Mouse (Mus musculus) kidney, adult 2 months (tissue): ENCODE measurements around the gene Nfib. TPM values are rescaled to one million over a fixed set of nuclear protein-coding genes. Genes with fewer than 3 reads are reported as not detected.
A peak's percentile ranks its signal among the peaks of the same experiment; 100 is the strongest.

Experiments used
- DNase-seq: peaks from one replicate; pipeline ENCODE4 v3.0.0; 2021
- H3K27ac ChIP-seq: fragments of 200-500 bp; 2 replicates; pipeline ENCODE4 v1.5.1; 2012; ENCODE audit warnings: low read depth, low read length, control low read depth, inconsistent platforms; ENCODE audit not compliant: insufficient read depth
- H3K27me3 ChIP-seq: fragments of 200-500 bp; replicated peaks from 2 replicates; pipeline ENCODE4 v1.6.1; 2012; ENCODE audit warnings: mild to moderate bottlenecking, moderate library complexity, low read length, inconsistent platforms; ENCODE audit not compliant: control insufficient read depth, insufficient read depth
- H3K36me3 ChIP-seq: fragments of 200-500 bp; 2 replicates; pipeline ENCODE4 v1.6.1; 2012; ENCODE audit warnings: mild to moderate bottlenecking, moderate library complexity, low read length, inconsistent platforms; ENCODE audit not compliant: control insufficient read depth, insufficient read depth
- H3K4me1 ChIP-seq: fragments of 200-500 bp; 2 replicates; pipeline ENCODE4 v1.6.1; 2011; ENCODE audit warnings: low read length; ENCODE audit not compliant: control insufficient read depth, insufficient read depth
- H3K4me3 ChIP-seq: fragments of 200-500 bp; 2 replicates; pipeline ENCODE4 v1.5.1; 2011; ENCODE audit warnings: mild to moderate bottlenecking, low read depth, low read length, control low read depth; ENCODE audit not compliant: insufficient read depth
- CTCF ChIP-seq: fragments of 200-500 bp; conservative IDR thresholded peaks from 2 replicates; pipeline ENCODE4 v1.5.1; 2011; ENCODE audit warnings: low read depth, mild to moderate bottlenecking, control low read depth, low read length, moderate library complexity, mixed read lengths; ENCODE audit not compliant: insufficient read depth, insufficient read length
- POLR2A ChIP-seq: fragments of 200-500 bp; IDR thresholded peaks from one replicate; pipeline ENCODE4 v1.6.1; 2011; ENCODE audit warnings: low read depth, low read length, control low read depth
- WGBS: fragments of 180-500 bp; shearing (Covaris S2); methylation state at CpG from one replicate; pipeline ENCODE4 v1.1.7; 2018; 5-methylcytosine and 5-hydroxymethylcytosine counted together
- polyA plus RNA-seq: library from polyadenylated mRNA; depleted of rRNA; stranded (reverse); fragments of >200 nt; gene quantifications from 2 replicates; pipeline ENCODE4 v1.2.3, GENCODE M21; 2012

Gene Nfib
- polyA plus RNA-seq, 1 experiment: 17.6 TPM

GRCm38 (mm10) chr4:82470938-82471320 lies 234.6 kb downstream of the Nfib start:
- Histone ChIP-seq H3K36me3 (no peaks in the 10 kb centered on the region), H3K4me1 (peaks cover 26% of the 10 kb centered on the region), H3K4me3 (no peak overlapping the region), H3K27me3 (no peaks in the 10 kb centered on the region), H3K27ac (no peak overlapping the region)
- DNase-seq: no peak
- 92% methylated on average over 3 of the region's 3 CpGs for WGBS
- TF ChIP-seq POLR2A (no peak), CTCF (no peak)

GRCm38 (mm10) chr4:82470212-82470937 lies 235.2 kb downstream of the Nfib start:
- Histone ChIP-seq H3K36me3 (no peaks in the 10 kb centered on the region), H3K27ac (no peak overlapping the region), H3K4me1 (peaks cover 24% of the 10 kb centered on the region), H3K4me3 (no peak overlapping the region), H3K27me3 (no peaks in the 10 kb centered on the region)
- no peak for TF ChIP-seq POLR2A
- no peak for TF ChIP-seq CTCF
- WGBS: 54% methylated on average over 5 of the region's 5 CpGs
- peak; percentile 64 for DNase-seq

- no peak for DNase-seq
- H3K27me3 ChIP-seq: no peaks in the 10 kb centered on the region
- WGBS: 66% methylated on average over 3 of the region's 3 CpGs
Observed at GRCm38 (mm10) chr4:82468944-82469343, 236.6 kb downstream of the Nfib start.

GRCm38 (mm10) chr4:82466717-82467116 lies 238.8 kb downstream of the Nfib start:
- TF ChIP-seq POLR2A (no peak), CTCF (no peak)
- peak; percentile 85 for DNase-seq
- Histone ChIP-seq H3K36me3 (no peaks in the 10 kb centered on the region), H3K27me3 (no peaks in the 10 kb centered on the region), H3K4me3 (no peak overlapping the region), H3K4me1 (peaks cover 30% of the 10 kb centered on the region), H3K27ac (peak overlapping the region; percentile 72)
- WGBS: 29% methylated on average over 8 of the region's 8 CpGs

More at GRCm38 (mm10) chr4:82468944-82469343, 236.6 kb downstream of the Nfib start:
- Histone ChIP-seq H3K36me3 (no peaks in the 10 kb centered on the region), H3K4me1 (peaks cover 27% of the 10 kb centered on the region), H3K4me3 (no peak overlapping the region), H3K27ac (no peak overlapping the region)
- no peak for TF ChIP-seq CTCF
- no peak for TF ChIP-seq POLR2A

GRCm38 (mm10) chr4:82466144-82466543 lies 239.4 kb downstream of the Nfib start:
- TF ChIP-seq POLR2A: no peak
- TF ChIP-seq CTCF: no peak
- no peak overlapping the region for H3K4me3 ChIP-seq
- H3K4me1 ChIP-seq: peaks cover 30% of the 10 kb centered on the region
- peak overlapping the region; percentile 72 for H3K27ac ChIP-seq
- WGBS: 33% methylated on average over 6 of the region's 6 CpGs
- DNase-seq: peak; percentile 69
- H3K36me3 ChIP-seq: no peaks in the 10 kb centered on the region
- H3K27me3 ChIP-seq: no peaks in the 10 kb centered on the region

- no peak overlapping the region for H3K4me3 ChIP-seq
- no peak overlapping the region for H3K27ac ChIP-seq
- 60% methylated on average over 8 of the region's 8 CpGs for WGBS
- H3K36me3 ChIP-seq: no peaks in the 10 kb centered on the region
- TF ChIP-seq POLR2A: no peak
- TF ChIP-seq CTCF: no peak
- peak; percentile 83 for DNase-seq
- peaks cover 25% of the 10 kb centered on the region for H3K4me1 ChIP-seq
- H3K27me3 ChIP-seq: no peaks in the 10 kb centered on the region
Observed at GRCm38 (mm10) chr4:82464051-82464632, 241.4 kb downstream of the Nfib start.

GRCm38 (mm10) chr4:82463189-82463715 lies 242.3 kb downstream of the Nfib start:
- H3K27ac ChIP-seq: peak overlapping the region; percentile 81; the same call in 1 of the 2 replicates
- no peak for TF ChIP-seq POLR2A
- no peak for TF ChIP-seq CTCF
- H3K4me3 ChIP-seq: no peak overlapping the region
- WGBS: 40% methylated on average over 7 of the region's 7 CpGs
- H3K27me3 ChIP-seq: no peaks in the 10 kb centered on the region
- peak; percentile 53 for DNase-seq
- H3K36me3 ChIP-seq: no peaks in the 10 kb centered on the region
- H3K4me1 ChIP-seq: peaks cover 29% of the 10 kb centered on the region
